Mouse (Mus musculus): ENCODE data around the gene Tbx18.

DNA sequence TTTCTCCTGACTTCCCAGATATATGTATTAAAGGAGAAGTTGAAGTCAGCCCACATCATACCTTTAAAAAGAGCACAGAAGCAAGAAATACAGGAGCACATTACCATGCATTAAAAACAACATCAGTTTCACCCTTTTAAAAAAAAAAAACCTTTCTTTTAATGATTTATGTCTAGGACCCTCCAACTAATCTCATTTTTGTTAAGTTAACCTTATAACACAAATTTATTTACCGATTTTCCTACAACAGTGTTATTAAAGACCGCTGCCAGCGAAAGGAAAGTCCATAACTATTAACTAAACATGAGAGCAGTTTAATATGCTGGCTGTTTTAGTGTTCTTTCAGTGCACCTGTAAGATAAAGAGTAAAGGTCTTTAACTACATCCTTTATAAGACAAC is 3.0 kb downstream of the Tbx18 start:
- no peak for TF ChIP-seq CTCF (IDR thresholded peaks at IDR 0.05)
- no peak for TF ChIP-seq POLR2A (IDR thresholded peaks at IDR 0.05; ENCODE audit: insufficient read depth, low read depth, low read length)
- no peak for TF ChIP-seq EP300 (IDR thresholded peaks at IDR 0.05; ENCODE audit: insufficient read depth, low read depth, low read length)
